Mouse (Mus musculus) adrenal gland, postnatal 0 days (tissue): Measurements from ENCODE around the gene Klhl21. TPM values are rescaled to one million over a fixed set of nuclear protein-coding genes. Genes with fewer than 3 reads are reported as not detected.

Experiments used
- polyA plus RNA-seq: library from polyadenylated mRNA; unstranded; fragments of >200 nt; fragmentation: Nextera tagmentation; extraction: Ambion mirVana; gene quantifications from 2 replicates; pipeline ENCODE4 v1.2.1, GENCODE M21; 2015

The Klhl21 gene
- 7.8 and 9.3 TPM in 2 replicates for polyA plus RNA-seq

DNA sequence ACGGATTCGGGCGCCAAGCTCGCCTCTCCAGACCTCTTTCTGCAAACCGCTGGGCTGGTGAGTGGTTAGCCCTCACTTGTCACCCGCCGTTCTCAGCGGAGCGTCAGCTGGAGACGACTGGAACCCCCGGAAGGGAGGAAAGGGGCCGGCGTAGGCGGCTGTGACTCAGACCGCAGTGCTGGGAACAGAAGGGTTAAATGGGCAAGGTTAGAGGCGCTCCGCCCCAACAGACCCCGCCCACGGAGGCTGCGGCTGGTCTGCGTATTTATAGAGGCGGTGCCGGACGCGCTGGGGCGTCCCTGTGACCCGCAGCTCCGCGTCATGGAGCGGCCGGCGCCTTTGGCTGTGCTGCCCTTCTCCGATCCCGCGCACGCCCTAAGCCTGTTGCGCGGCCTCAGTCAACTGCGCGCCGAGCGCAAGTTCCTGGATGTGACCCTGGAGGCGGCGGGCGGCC is at the start of gene Klhl21:
Klhl21 (plus strand) TSS at position 182 of the 454 bp plus-strand sequence.

DNA sequence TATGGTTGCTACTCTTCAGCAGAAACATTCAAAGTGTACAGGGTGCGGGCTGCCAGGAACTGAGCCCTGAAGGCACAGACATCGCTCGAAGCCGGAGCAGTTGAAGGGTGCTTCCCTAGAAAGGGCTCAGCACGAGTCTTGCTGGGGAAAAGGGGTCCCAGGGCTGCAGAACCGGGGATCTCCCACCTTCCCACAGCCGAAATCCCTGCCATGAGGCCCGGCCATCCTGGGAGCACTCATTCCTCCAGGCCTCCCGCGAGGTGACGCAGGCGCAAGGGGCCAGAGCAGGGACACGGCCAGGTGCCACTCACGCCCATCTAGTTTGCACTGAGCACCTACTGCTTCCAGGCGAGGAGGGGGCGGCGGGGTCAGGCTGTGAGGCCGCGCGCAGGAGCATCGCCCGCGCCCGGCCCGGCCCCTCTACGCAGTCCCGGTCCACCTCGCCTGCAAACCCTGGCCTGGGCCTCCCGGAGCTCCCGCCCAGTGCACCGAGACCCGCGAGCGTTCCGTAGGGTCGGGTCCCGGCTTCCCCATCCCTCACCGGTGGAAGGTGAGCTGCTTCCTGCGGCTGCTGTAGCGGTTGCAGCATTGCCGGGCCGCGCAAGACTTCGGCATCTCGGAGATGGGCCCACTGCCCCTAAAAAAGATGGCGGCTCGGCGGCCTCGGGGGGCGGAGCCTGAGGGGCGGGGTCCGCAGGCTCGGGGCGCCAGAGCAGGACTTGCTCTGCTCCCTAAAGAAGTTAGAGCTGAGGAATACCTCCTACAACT is 20.1 kb upstream of the Klhl21 start, which contains the start of gene Thap3:
Thap3 (minus strand) TSS at position 656 of the 768 bp plus-strand sequence.

DNA sequence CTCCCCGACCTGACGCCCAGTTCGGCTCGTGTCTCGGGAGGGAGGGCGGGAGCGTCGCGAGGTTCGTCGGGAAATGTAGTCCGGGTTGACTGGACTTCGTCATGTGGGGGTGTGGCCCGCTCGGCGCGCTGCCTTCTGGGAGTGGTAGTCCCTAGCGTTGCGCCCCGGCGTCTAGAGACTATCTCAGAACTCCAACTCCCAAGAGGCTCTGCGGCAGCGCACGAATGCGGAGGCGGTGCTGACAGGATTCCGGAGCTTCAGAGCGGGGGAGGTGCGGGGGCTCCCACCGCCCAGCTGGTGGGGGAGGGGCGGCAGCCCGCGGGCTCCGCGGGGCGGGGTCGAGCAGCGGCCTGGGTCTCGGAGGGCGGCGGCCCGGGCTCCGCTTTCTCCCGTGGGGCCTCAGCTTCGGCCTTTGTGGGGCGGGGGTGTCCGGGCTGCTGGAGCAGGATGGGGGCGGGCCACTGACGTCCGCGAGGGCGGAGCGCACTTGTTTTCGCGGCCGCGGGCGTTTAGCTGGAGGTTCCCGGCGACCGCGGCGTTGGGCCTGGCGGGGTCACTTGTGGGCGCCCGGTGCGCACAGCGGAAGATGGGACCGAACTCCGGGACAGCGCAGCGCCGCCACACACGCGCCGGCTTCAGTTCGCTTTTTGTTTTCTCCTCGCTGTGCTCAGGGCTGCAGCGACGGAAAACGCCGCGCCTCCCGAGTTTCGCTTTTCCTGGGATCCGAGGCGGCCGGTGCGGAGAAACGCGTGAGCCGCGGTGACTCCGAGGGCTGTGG is 12.2 kb upstream of the Klhl21 start, which contains the start of gene Phf13:
Phf13 (minus strand) TSS at position 86 of the 778 bp plus-strand sequence.

DNA sequence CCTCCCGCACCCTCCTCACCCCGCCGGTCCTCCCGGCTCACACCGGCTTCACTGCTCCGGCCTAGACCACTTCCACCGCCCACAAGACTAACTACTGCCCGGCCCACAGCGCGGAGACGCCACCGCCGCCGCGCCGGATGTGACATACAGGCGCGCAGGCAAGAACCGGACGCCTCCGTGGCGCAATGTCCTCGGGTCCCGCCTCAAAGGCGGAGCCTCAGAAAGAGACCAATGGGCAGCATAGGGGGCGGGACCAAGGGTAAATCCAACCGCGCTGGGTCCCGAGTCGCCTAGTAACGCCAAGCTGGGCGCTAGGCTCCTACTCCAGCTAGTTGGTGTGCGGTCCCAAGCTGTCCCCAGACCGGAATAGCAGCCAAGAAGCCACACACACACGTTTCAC is 18.9 kb downstream of the Klhl21 start, which contains the start of gene Zbtb48:
Zbtb48 (minus strand) TSS at position 148 of the 400 bp plus-strand sequence.

DNA sequence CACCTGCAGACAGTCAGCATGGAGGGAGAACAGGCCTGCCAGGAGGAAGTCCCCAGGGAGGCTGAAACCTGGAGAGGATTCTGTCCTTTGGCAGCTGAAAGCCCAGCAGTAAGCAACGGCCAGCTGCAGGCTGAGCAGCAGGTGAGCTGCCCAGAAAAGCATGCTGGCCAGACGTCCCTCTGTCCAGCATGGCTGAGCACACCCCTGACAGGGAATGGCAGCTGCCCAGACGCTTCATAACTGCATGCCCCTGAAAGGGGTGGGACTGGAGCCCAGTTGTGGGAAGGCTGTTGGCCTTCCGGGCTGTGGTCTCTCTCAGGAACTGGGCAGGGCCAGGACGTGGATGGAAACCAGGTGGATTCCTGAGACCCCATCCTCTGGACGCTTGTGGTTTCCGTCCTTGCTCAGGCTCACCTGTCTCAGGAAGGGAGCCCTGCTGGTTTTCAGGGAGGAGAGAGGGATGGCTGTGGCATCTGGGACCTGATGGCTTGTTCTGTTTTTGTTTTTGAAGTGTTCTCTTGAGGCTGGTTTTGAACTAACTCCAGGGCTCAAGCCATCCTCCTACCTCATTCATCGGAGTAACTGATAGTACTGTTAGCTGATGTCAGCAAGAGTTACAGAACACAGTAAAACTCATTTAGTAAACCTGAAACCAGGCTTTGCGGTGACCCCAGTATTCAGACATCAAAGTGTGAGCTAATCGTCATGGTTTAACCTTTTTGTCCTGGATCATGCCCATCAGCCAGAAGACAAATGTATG is 29.8 kb downstream of the Klhl21 start, which contains the start of gene Tas1r1:
Tas1r1 (minus strand) TSS at position 344 of the 760 bp plus-strand sequence.

DNA sequence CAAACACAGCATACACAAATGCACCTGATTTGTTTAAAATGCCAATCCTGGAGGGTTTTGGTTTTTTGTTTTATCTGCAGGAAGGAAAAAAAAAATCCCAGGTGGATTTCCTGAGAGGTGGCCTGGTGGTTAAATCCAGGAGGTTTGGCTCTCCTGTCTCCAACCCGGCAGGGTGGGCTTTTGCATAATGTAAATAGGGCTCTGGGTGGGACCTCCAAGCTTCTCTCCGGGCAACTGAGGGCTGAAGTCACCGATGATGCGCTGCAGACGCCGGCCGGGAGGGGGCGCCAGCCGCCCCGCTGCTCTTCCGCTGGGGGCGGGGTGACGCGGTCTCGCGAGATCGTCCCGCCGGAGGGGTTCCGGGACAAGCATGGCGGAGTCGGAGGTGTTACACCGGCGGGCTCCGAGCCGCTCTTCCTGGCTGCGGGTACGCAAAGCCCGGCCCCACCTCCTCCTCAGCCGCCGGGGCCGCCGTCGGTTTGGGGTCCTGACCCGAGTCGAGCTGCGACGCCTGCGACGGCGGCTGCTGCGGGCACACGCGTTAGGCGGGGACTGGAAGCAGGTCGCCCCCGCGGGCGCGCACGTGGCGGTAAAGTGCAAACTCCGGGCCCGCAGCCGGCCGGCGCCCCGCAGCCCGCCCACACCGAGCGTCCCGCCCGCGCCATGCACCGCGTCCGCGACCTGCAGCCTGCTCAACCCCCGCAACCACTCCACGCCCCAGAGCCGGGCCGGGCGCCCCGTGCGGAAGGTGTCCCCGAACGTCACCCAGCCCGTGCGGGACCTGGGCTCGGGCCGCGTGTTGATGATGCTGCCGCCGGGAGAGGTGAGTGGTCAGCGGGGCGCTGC is 30.6 kb downstream of the Klhl21 start, which contains the start of gene Nol9:
Nol9 (plus strand) TSS at position 337 of the 846 bp plus-strand sequence.

Other genes starting within 250 kb of the Klhl21 start
- 78.4 and 80.3 TPM in 2 replicates for gene Camta1, start 146.9 kb upstream of the Klhl21 start, polyA plus RNA-seq
- 26.1 and 50.5 TPM in 2 replicates for gene Dnajc11, start 75.1 kb upstream of the Klhl21 start, polyA plus RNA-seq
- gene Thap3, start 19.8 kb upstream of the Klhl21 start, polyA plus RNA-seq: 30.5 and 39.3 TPM in 2 replicates
- 19.6 and 20.9 TPM in 2 replicates for gene Phf13, start 12.5 kb upstream of the Klhl21 start, polyA plus RNA-seq
- 11.7 and 14.0 TPM in 2 replicates for gene Zbtb48, start 18.9 kb downstream of the Klhl21 start, polyA plus RNA-seq
- 0.19 TPM in 1 of 2 replicates, not detected in the other for gene Tas1r1, start 29.8 kb downstream of the Klhl21 start, polyA plus RNA-seq
- gene Nol9, start 30.5 kb downstream of the Klhl21 start, polyA plus RNA-seq: 10.1 and 14.7 TPM in 2 replicates
- 5.9 and 8.2 TPM in 2 replicates for gene Plekhg5, start 63.7 kb downstream of the Klhl21 start, polyA plus RNA-seq
- 0.20 and 0.75 TPM in 2 replicates for gene Tnfrsf25, start 107.1 kb downstream of the Klhl21 start, polyA plus RNA-seq
- 1.3 and 3.3 TPM in 2 replicates for gene Espn, start 143.6 kb downstream of the Klhl21 start, polyA plus RNA-seq
- gene Hes2, start 150.1 kb downstream of the Klhl21 start, polyA plus RNA-seq: 0.13 TPM in 1 of 2 replicates, not detected in the other
- gene Acot7, start 169.3 kb downstream of the Klhl21 start, polyA plus RNA-seq: 43.7 and 96.9 TPM in 2 replicates